Mouse (Mus musculus) lung, postnatal 0 days (tissue): ENCODE results near the gene Galc.

Source experiments
- CTCF ChIP-seq: IDR thresholded peaks from 2 replicates; pipeline ENCODE4 v1.5.1; 2016; ENCODE audit warnings: antibody characterized with exemption, mild to moderate bottlenecking
- EP300 ChIP-seq: IDR thresholded peaks from 2 replicates; pipeline ENCODE4 v1.6.1; 2016; ENCODE audit warnings: antibody characterized with exemption, mild to moderate bottlenecking, control low read depth

GRCm38 (mm10) chr12:98246835-98247234, 12.4 kb downstream of the Galc start:
- no peak for TF ChIP-seq EP300
- TF ChIP-seq CTCF = no peak
